Mouse (Mus musculus) ES-E14 (cell line): ENCODE measurements around the gene Dcaf5. TPM values are rescaled to one million over a fixed set of nuclear protein-coding genes. Genes with fewer than 3 reads are reported as not detected.
"Not testable (repeated sequence)": the region's sequence is repeated elsewhere in the genome, so short reads cannot be mapped to it uniquely, and the experiment has no call there.

Experiments used
- DNase-seq: peaks from one replicate; pipeline ENCODE4 v3.0.0-alpha.2; 2013; ENCODE audit warnings: low read depth, low spot score
- H3K27ac ChIP-seq: 2 replicates; pipeline ENCODE4 v1.5.1; 2012; ENCODE audit warnings: low read depth, mild to moderate bottlenecking, low read length, moderate library complexity, mixed read lengths; ENCODE audit not compliant: poor library complexity, insufficient read depth, severe bottlenecking
- H3K36me3 ChIP-seq: 2 replicates; pipeline ENCODE4 v1.6.1; 2012; ENCODE audit warnings: mild to moderate bottlenecking, low read length, moderate library complexity, mixed read lengths; ENCODE audit not compliant: control insufficient read depth, poor library complexity, insufficient read depth, severe bottlenecking
- H3K4me1 ChIP-seq, 2 experiments: fragments of 150-350 bp in 1 of 2; sonication (generic) in 1 of 2; 2 replicates each; pipeline ENCODE4 v1.6.1; 2012; ENCODE audit warnings: low read length in 2 of 2, mild to moderate bottlenecking in 1 of 2, mixed read lengths in 1 of 2; ENCODE audit not compliant: control insufficient read depth in 2 of 2, insufficient read depth in 2 of 2, poor library complexity in 1 of 2
- H3K4me3 ChIP-seq, 2 experiments: fragments of 150-350 bp in 1 of 2; sonication (generic) in 1 of 2; 2 replicates each; pipeline ENCODE4 v1.5.1; 2012; ENCODE audit warnings: low read length in 2 of 2, low read depth in 1 of 2, mild to moderate bottlenecking in 1 of 2, mixed read lengths in 1 of 2; ENCODE audit not compliant: insufficient read depth in 1 of 2, poor library complexity in 1 of 2, severe bottlenecking in 1 of 2
- H3K9ac ChIP-seq: 2 replicates; pipeline ENCODE4 v1.6.1; 2012; ENCODE audit warnings: low read depth, mild to moderate bottlenecking, low read length, mixed read lengths; ENCODE audit not compliant: poor library complexity, insufficient read depth, severe bottlenecking
- H3K9me3 ChIP-seq: fragments of 150-350 bp; sonication (generic); 2 replicates; pipeline ENCODE4 v1.6.1; 2012; ENCODE audit warnings: low read depth, mild to moderate bottlenecking, low read length; ENCODE audit not compliant: control insufficient read depth, insufficient read depth
- CHD2 ChIP-seq: IDR thresholded peaks from 2 replicates; pipeline ENCODE4 v1.6.1; 2014; ENCODE audit warnings: mild to moderate bottlenecking, low read depth, low read length, inconsistent platforms
- HCFC1 ChIP-seq: IDR thresholded peaks from 2 replicates; pipeline ENCODE4 v1.6.1; 2012; ENCODE audit warnings: low read length, inconsistent platforms, borderline replicate concordance; ENCODE audit not compliant: insufficient read depth
- MAFK ChIP-seq: IDR thresholded peaks from 2 replicates; pipeline ENCODE4 v1.6.1; 2014; ENCODE audit warnings: mild to moderate bottlenecking, low read depth, low read length, inconsistent platforms; ENCODE audit not compliant: insufficient read depth
- ZC3H11A ChIP-seq: IDR thresholded peaks from 2 replicates; pipeline ENCODE4 v1.6.1; 2012; ENCODE audit warnings: low read depth, mild to moderate bottlenecking, inconsistent platforms, low read length, borderline replicate concordance
- ZNF384 ChIP-seq: IDR thresholded peaks from 2 replicates; pipeline ENCODE4 v1.6.1; 2012; ENCODE audit warnings: low read depth, low read length, inconsistent platforms
- in situ Hi-C, 2 experiments: fragments of 600-800 bp; cut with MboI; formaldehyde crosslinking; loops; one replicate each; pipeline ENCODE4 v1.15.1; 2025; ENCODE audit warnings: low sequenced_read_pairs in 2 of 2, inconsistent platforms in 1 of 2; ENCODE audit not compliant: unreplicated experiment in 2 of 2
- total RNA-seq: library from RNA; depleted of rRNA; stranded (reverse); fragments of 300-350 nt; gene quantifications from 2 replicates; pipeline ENCODE4 v1.2.3, GENCODE M21; 2012

The Dcaf5 gene
- total RNA-seq, 1 experiment: 9.0 TPM

DNA sequence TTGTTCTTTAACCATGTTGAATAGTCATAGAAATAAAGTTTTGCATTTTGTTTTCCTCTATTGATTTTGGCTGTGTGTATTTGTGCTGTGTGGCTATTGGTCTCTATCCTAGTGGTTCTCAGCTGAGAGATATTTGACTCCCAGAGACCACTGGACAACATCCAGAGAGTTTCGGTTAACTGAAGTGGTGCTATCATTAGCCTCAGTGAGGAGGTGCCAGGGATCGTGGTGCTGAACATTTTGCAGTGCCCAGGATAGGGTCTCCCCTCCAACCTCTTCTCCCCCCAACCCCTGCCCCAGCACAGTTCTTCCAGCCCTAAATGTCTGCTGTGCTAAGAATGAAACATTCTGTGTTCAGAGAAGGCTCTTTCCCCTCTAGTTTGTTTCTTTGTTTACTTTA is 33.8 kb upstream of the Dcaf5 start:
- no peaks in the 10 kb centered on the region for H3K36me3 ChIP-seq
- H3K4me3 ChIP-seq: no peak overlapping the region
- in situ Hi-C loops: no loop called here
- TF ChIP-seq MAFK: no peak
- TF ChIP-seq CHD2: no peak
- no peak for TF ChIP-seq ZNF384
- no peak for TF ChIP-seq HCFC1
- no peak for TF ChIP-seq ZC3H11A
- H3K27ac ChIP-seq: no peak overlapping the region
- no peaks in the 10 kb centered on the region for H3K9me3 ChIP-seq
- no peaks in the 10 kb centered on the region for H3K4me1 ChIP-seq
- no peak overlapping the region for H3K9ac ChIP-seq
- DNase-seq: no peak

DNA sequence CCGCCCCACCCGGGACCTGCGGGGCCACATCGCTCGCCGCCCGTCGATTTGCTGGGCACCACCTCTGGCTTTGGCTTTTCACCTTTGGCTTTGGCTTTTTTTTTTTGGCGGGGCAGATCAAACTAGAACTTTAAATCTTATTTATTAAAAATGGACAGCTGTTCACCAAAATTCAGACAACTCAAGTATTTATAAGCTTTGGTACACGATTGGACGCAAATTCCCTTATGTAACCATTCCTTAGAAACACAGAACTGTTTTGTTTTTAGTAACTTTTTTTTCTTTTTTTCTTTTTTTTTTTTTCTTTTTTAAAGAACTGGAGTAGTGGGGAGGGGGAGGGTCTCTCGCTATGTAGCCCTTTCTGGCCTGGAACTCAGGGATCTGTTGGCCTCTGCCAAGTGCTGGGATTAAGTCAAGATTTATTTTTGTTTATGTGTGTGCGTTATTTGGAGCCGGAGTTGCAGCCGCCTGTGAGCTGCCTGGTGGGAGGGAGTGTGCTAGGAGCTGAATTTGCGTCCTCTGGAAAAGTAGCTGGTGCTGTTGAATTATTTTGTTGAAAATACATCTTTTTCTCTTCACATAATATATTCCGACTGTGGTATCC is 27.4 kb upstream of the Dcaf5 start:
- TF ChIP-seq HCFC1 (no peak), ZNF384 (peak; percentile 65)
- in situ Hi-C loops: no loop called here
- DNase-seq: no peak

DNA sequence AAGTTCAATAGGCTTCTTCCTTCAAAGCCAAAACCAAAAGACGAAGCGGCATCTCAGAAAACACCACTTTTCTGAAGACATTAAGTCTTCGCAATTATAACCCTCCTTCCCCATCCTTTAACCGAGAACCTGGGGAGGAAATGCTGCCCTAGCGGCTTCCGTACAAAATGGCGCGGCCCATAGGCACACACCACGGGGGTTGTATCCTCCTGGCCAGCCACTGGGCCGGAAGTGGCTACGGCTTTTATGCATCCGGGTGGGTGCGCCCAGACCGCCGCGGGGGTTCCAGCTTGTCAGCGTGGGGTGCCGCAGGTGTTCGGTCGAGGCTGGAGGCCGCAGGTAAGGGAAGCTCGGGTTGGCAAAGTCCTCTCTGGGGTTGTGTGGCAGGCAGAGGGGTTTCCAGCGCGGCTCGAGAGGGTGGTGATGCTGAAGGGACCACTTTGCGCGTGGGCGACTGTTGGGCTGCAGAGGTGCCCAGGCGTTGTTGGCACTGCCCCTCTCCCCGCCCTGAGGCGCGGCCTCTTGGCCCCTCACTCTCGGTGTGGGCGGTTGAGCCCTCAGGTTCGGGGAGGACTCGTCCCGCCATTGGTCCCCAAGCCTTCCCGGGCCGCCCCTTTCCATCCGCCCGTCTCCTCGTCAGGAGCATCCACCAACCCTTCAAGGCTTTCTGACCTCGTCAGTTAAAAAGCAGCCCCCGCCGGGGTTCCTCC is 26.7 kb upstream of the Dcaf5 start, which contains the start of gene Exd2:
TSS of gene Exd2 (plus strand) at position 154 of the 710 bp plus-strand sequence.
- TF ChIP-seq CHD2: no peak
- no peak for TF ChIP-seq ZNF384
- TF ChIP-seq HCFC1: peak; percentile 83; the same call in 1 of the 2 replicates
- TF ChIP-seq ZC3H11A: no peak
- peak within 1 kb of the TSS; percentile 86 for H3K27ac ChIP-seq
- peak within 1 kb of the TSS; percentile 92 to 96 for H3K4me3 ChIP-seq
- peaks cover 0 to 3% of the 10 kb centered on the region in 2 experiments; a peak in 1 of 4 replicates for H3K4me1 ChIP-seq
- H3K9ac ChIP-seq: peak within 1 kb of the TSS; percentile 91
- in situ Hi-C loops: no loop called here
- H3K36me3 ChIP-seq: no peaks in the 10 kb centered on the region
- DNase-seq: peak; percentile 69
- no peaks in the 10 kb centered on the region for H3K9me3 ChIP-seq

More for the DNA sequence above, 27.4 kb upstream of the Dcaf5 start:
- H3K36me3 ChIP-seq: no peaks in the 10 kb centered on the region
- peak overlapping the region; percentile 86; the same call in 1 of the 2 replicates for H3K27ac ChIP-seq
- peak overlapping the region; percentile 92 to 96 for H3K4me3 ChIP-seq
- peak overlapping the region; percentile 91 for H3K9ac ChIP-seq
- no peaks in the 10 kb centered on the region for H3K9me3 ChIP-seq
- H3K4me1 ChIP-seq: peaks cover 0 to 3% of the 10 kb centered on the region in 2 experiments; a peak in 1 of 4 replicates

DNA sequence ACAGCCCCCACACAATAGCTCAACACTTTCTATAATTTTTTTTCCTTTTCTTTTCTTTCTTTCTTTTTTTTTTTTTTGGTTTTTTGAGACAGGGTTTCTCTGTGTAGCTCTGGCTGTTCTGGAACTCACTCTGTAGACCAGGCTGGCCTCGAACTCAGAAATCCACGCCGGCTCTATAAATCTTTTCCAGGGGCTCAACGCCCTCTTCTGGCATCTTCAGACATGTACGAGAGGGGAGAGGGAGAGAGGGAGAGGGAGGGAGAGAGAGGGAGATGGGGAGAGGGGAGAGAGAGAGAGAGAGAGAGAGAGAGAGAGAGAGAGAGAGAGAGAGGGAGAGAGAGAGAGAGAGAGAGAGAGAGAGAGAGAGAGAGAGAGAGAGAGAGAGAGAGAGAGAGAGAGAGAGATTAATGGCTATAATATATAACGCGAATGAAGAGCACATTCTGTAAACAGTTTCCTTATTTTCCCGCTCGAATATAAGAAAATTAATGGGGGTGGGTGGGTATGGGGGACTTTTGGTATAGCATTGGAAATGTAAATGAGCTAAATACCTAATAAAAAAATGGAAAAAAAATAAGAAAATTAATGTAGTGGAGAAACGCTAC is 26.0 kb upstream of the Dcaf5 start:
- DNase-seq, H3K9me3 ChIP-seq, in situ Hi-C loops, H3K4me1 ChIP-seq, H3K27ac ChIP-seq, H3K36me3 ChIP-seq: not testable (repeated sequence)
- Histone ChIP-seq H3K9ac (peak overlapping the region; percentile 91; the same call in 1 of the 2 replicates), H3K4me3 (peak overlapping the region; percentile 92 to 96)
